Mouse (Mus musculus) cortical plate, adult 2 months (tissue): ENCODE data around the gene Amz2. TPM values are rescaled to one million over a fixed set of nuclear protein-coding genes. Genes with fewer than 3 reads are reported as not detected.
"Not testable (repeated sequence)": the region's sequence is repeated elsewhere in the genome, so short reads cannot be mapped to it uniquely, and the experiment has no call there.

Experiments used
- H3K27ac ChIP-seq: fragments of 200-500 bp; 2 replicates; pipeline ENCODE4 v1.5.1; 2012; ENCODE audit warnings: low read length, control low read depth, inconsistent platforms; ENCODE audit not compliant: insufficient read depth
- H3K4me1 ChIP-seq: fragments of 200-500 bp; 2 replicates; pipeline ENCODE4 v1.6.1; 2011; ENCODE audit warnings: low read length; ENCODE audit not compliant: control insufficient read depth, insufficient read depth
- H3K4me3 ChIP-seq: fragments of 200-500 bp; 2 replicates; pipeline ENCODE4 v1.5.1; 2011; ENCODE audit warnings: mild to moderate bottlenecking, low read length, control low read depth; ENCODE audit not compliant: insufficient read depth
- CTCF ChIP-seq: fragments of 200-500 bp; IDR thresholded peaks from 2 replicates; pipeline ENCODE4 v1.5.1; 2011; ENCODE audit warnings: mild to moderate bottlenecking, control low read depth, low read length; ENCODE audit not compliant: insufficient read depth; ENCODE audit errors: extremely low read depth
- POLR2A ChIP-seq: fragments of 200-500 bp; IDR thresholded peaks from 2 replicates; pipeline ENCODE4 v1.6.1; 2011; ENCODE audit warnings: mild to moderate bottlenecking, low read length, control low read depth; ENCODE audit not compliant: insufficient read depth; ENCODE audit errors: extremely low read depth
- polyA plus RNA-seq: library from polyadenylated mRNA; depleted of rRNA; stranded (reverse); fragments of >200 nt; gene quantifications from 2 replicates; pipeline ENCODE4 v1.2.3, GENCODE M21; 2012

Amz2 gene
- polyA plus RNA-seq, 1 experiment: 59.5 TPM

DNA sequence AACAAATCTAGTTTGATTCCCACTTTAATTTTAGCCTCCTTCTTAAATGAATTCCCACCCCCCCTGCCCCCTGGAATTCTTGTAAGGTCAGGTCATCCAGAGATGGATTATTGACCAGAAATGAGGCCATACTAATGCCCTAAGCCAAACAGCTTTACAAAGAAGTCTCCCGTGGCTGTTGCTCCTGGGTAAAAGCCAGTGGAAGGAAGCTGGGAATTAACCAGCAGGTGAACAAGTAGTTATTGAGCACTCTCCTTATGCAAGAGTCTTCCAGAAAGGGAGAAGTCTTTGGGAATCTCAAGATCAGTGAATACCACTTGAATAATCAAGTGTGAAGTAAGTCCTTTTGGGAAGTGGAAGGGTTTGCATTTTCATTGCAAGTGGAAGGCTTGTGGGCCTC, 61.4 kb downstream of the Amz2 start:
- Histone ChIP-seq H3K4me1 (no peaks in the 10 kb centered on the region), H3K27ac (no peak overlapping the region), H3K4me3 (no peak overlapping the region)
- TF ChIP-seq CTCF (no peak), POLR2A (no peak)

- Histone ChIP-seq H3K4me1 (no peaks in the 10 kb centered on the region), H3K27ac (no peak overlapping the region), H3K4me3 (no peak overlapping the region)
- no peak for TF ChIP-seq CTCF
- no peak for TF ChIP-seq POLR2A
These were observed 62.4 kb downstream of the Amz2 start for GRCm38 (mm10) chr11:109487991-109488684.

GRCm38 (mm10) chr11:109489763-109490162, 64.0 kb downstream of the Amz2 start:
- H3K4me3 ChIP-seq: no peak overlapping the region
- H3K27ac ChIP-seq: no peak overlapping the region
- TF ChIP-seq POLR2A (no peak), CTCF (no peak)
- no peaks in the 10 kb centered on the region for H3K4me1 ChIP-seq

GRCm38 (mm10) chr11:109491844-109492243, 66.1 kb downstream of the Amz2 start:
- TF ChIP-seq CTCF: no peak
- TF ChIP-seq POLR2A: no peak
- peaks cover 2% of the 10 kb centered on the region; the same call in 1 of the 2 replicates for H3K4me1 ChIP-seq
- H3K27ac ChIP-seq: no peak overlapping the region
- no peak overlapping the region for H3K4me3 ChIP-seq

DNA sequence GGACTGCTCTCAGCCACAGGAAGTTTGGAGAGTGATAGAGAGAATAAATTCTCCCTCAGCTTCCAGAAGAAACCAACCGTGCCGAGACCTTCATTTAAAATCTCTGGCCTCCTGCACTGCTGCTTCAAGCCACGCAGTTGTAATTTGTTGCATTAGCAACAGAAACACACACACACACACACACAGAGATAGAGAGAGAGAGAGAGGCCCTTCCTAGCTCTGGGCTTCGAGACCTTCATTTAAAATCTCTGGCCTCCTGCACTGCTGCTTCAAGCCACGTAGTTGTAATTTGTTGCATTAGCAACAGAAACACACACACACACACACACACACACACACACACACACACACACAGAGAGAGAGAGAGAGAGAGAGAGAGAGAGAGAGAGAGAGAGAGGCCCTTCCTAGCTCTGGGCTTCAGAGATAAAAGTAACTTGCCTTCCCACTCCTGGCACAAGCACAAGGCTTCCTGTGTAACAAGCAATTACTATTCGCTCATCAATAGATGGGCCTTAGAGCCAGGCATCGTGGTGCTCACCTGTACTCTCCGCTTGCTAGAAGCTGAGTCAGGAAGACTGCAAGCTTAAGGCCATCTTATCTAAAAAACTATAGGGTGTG, 67.2 kb downstream of the Amz2 start:
- H3K4me1 ChIP-seq, H3K4me3 ChIP-seq: not testable (repeated sequence)

GRCm38 (mm10) chr11:109494890-109495770, 69.4 kb downstream of the Amz2 start:
- no peak overlapping the region for H3K4me3 ChIP-seq
- TF ChIP-seq CTCF (no peak), POLR2A (no peak)

More for the DNA sequence above, 67.2 kb downstream of the Amz2 start:
- H3K27ac ChIP-seq: not testable (repeated sequence)

GRCm38 (mm10) chr11:109495771-109496474, 70.2 kb downstream of the Amz2 start:
- H3K4me3 ChIP-seq: no peak overlapping the region
- no peak overlapping the region for H3K27ac ChIP-seq
- TF ChIP-seq POLR2A (no peak), CTCF (no peak)
- H3K4me1 ChIP-seq: peaks cover 2% of the 10 kb centered on the region; the same call in 1 of the 2 replicates

More at GRCm38 (mm10) chr11:109494890-109495770, 69.4 kb downstream of the Amz2 start:
- Histone ChIP-seq H3K27ac (no peak overlapping the region), H3K4me1 (peaks cover 2% of the 10 kb centered on the region; the same call in 1 of the 2 replicates)

DNA sequence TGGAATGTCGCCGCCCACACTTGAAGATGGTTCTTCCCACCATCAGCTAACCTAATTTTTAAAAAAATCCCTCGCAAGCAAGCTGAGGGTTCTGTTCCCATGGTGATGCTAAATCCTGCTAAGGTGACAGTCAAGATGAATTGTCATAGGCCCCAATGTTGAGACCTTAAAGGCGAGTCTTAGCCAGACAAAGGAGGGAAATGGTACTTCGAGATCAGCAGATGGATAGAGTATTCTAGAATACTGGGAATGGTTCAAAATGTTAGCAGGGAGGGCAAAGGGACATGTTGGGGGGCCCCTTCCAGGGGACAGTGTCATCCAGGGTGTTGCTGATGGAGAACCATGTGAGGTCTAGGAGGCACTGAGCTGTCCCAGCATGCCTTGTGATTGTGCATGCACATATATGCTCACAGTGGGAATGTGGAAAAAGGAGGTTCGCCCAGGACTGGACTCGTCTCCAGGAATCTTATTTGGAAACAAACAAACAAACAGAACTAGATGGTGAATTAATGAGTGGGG, 70.8 kb downstream of the Amz2 start:
- TF ChIP-seq CTCF (no peak), POLR2A (no peak)
- H3K27ac ChIP-seq: no peak overlapping the region
- no peak overlapping the region for H3K4me3 ChIP-seq
- peaks cover 2% of the 10 kb centered on the region; the same call in 1 of the 2 replicates for H3K4me1 ChIP-seq

DNA sequence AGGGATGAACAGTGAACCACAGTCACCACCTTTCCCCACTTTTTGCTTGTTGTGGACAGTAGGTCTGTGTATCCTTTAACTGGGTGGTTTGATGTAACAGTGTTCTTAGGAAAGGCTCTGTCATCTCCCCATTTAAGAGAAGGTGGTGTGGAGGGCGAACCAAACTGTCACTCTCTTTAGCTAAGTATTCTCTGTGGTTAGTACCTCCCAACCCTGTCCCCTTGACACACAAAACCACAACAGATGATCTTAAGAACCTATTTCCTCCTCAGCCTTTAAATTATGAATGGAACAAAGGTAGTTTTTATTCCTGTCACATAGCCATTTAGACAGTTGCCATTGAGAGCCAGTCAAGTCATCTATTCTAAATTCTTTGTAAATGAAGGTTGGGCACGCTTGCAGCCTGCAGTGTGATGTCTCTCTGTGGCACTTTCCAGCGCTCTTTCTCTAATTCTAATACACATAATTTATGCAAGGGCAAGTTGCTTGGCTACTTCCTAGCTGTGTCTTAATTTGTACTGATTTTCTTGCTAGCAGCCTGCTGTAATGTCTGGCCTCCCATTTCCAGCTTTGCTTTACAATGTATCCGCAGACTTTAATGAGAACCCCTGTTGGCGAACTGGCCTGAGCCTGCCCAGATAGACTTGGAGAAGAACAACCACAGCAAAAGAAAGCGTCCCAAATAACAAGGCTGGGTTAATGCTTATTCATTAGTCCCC, 71.4 kb downstream of the Amz2 start:
- no peak overlapping the region for H3K4me3 ChIP-seq
- TF ChIP-seq CTCF (no peak), POLR2A (no peak)
- peaks cover 2% of the 10 kb centered on the region; the same call in 1 of the 2 replicates for H3K4me1 ChIP-seq
- H3K27ac ChIP-seq: no peak overlapping the region
